Mouse (Mus musculus) embryonic facial prominence, embryonic 11.5 days (tissue): Measurements from ENCODE around the gene Macrod2. TPM values are rescaled to one million over a fixed set of nuclear protein-coding genes. Genes with fewer than 3 reads are reported as not detected.

Source experiments
- ATAC-seq: fragments of 200-750 bp; cut with Nextera tagmentation; replicated peaks from 2 replicates; pipeline ENCODE4 v1.8.0; 2017; ENCODE audit warnings: low read depth; ENCODE audit not compliant: insufficient number of reproducible peaks, low FRiP score, low TSS enrichment
- DNase-seq: peaks from one replicate; pipeline ENCODE4 v3.0.0-alpha.2; 2015; ENCODE audit warnings: low spot score
- H3K27ac ChIP-seq: fragments of 300-500 bp; sonication (generic); replicated peaks from 2 replicates; pipeline ENCODE4 v1.5.1; 2014; ENCODE audit warnings: mild to moderate bottlenecking, low read depth, low read length, control low read depth
- H3K27me3 ChIP-seq: fragments of 300-500 bp; sonication (generic); 2 replicates; pipeline ENCODE4 v1.6.1; 2014; ENCODE audit warnings: mild to moderate bottlenecking, low read length, moderate library complexity, mixed read lengths; ENCODE audit not compliant: control insufficient read depth, insufficient read depth
- H3K36me3 ChIP-seq: fragments of 300-500 bp; sonication (generic); replicated peaks from 2 replicates; pipeline ENCODE4 v1.6.1; 2014; ENCODE audit warnings: low read depth, mild to moderate bottlenecking, low read length, moderate library complexity, mixed read lengths; ENCODE audit not compliant: control insufficient read depth, insufficient read depth
- H3K4me1 ChIP-seq: fragments of 300-500 bp; sonication (generic); 2 replicates; pipeline ENCODE4 v1.6.1; 2014; ENCODE audit warnings: low read length, mixed read lengths; ENCODE audit not compliant: control insufficient read depth, insufficient read depth
- H3K4me2 ChIP-seq: fragments of 300-500 bp; sonication (generic); 2 replicates; pipeline ENCODE4 v1.6.1; 2014; ENCODE audit warnings: low read depth, mild to moderate bottlenecking, control low read depth, low read length, moderate library complexity
- H3K4me3 ChIP-seq: fragments of 300-500 bp; sonication (generic); 2 replicates; pipeline ENCODE4 v1.5.1; 2014; ENCODE audit warnings: low read depth, low read length, control low read depth
- H3K9ac ChIP-seq: fragments of 300-500 bp; sonication (generic); replicated peaks from 2 replicates; pipeline ENCODE4 v1.6.1; 2014; ENCODE audit warnings: mild to moderate bottlenecking, control low read depth, low read length
- H3K9me3 ChIP-seq: fragments of 300-500 bp; sonication (generic); replicated peaks from 2 replicates; pipeline ENCODE4 v1.6.1; 2016; ENCODE audit warnings: mild to moderate bottlenecking, low read length, inconsistent platforms, mixed read lengths; ENCODE audit not compliant: control insufficient read depth
- WGBS: fragments of 180-500 bp; shearing (Covaris S2); extraction: QIAGEN DNeasy Blood & Tissue Kit; methylation state at CpG from one replicate; pipeline ENCODE4 v1.1.7; 2014; 5-methylcytosine and 5-hydroxymethylcytosine counted together
- polyA plus RNA-seq: library from polyadenylated mRNA; unstranded; fragments of >200 nt; fragmentation: Nextera tagmentation; extraction: Ambion mirVana; gene quantifications from 2 replicates; pipeline ENCODE4 v1.2.1, GENCODE M21; 2014

Macrod2 gene
- polyA plus RNA-seq, 1 experiment from 2014 or later: 33.8 TPM

DNA sequence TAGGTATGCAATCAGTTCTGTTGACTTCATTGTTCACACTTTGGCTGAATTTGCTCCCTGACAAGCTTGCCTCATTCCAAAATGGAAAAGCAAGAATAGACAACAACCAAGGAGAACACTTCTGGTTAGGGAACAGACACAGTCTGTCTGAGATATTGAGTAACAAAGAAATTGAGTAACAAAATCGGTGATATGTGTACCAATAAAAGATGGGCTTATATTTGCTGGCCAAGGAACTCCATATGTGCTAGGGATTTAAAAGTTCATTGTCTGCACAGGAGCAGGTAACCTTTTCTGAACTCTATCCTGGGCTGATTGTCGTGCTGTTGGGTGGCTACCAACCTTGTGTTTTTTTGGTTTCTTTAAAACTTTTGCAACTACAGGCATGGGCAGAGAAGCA, 817.2 kb downstream of the Macrod2 start:
- H3K36me3 ChIP-seq: no peaks in the 10 kb centered on the region
- H3K4me2 ChIP-seq: no peak overlapping the region
- no peaks in the 10 kb centered on the region for H3K9me3 ChIP-seq
- ATAC-seq (no peak), DNase-seq (no peak)
- no peak overlapping the region for H3K9ac ChIP-seq
- H3K4me1 ChIP-seq: no peaks in the 10 kb centered on the region
- no peak overlapping the region for H3K4me3 ChIP-seq
- H3K27ac ChIP-seq: no peak overlapping the region
- no peaks in the 10 kb centered on the region for H3K27me3 ChIP-seq
- WGBS: 91% methylated on average over 2 of the region's 2 CpGs

DNA sequence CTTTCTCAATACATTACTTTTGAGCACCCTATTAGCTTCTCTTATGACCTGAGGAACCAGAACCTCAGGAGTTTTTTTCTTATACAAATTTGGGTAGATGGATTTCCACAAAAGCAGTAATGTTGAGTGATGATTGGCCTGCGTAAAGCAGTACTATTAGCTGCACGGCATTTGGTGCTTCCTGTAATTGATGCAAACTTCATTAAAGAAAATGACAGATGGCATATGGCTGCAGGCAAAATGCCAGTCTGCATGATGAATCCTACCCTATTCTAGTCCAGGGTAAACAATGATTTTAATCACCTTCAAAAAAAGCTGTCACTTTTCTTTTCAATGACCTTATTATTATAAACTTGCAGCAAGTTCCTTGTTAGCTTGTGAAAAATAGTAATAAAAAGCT, 822.4 kb downstream of the Macrod2 start:
- no peak overlapping the region for H3K4me3 ChIP-seq
- H3K36me3 ChIP-seq: no peaks in the 10 kb centered on the region
- H3K27me3 ChIP-seq: no peaks in the 10 kb centered on the region
- H3K27ac ChIP-seq: no peak overlapping the region
- H3K4me1 ChIP-seq: no peaks in the 10 kb centered on the region
- DNase-seq (no peak), ATAC-seq (no peak)
- no peaks in the 10 kb centered on the region for H3K9me3 ChIP-seq
- H3K4me2 ChIP-seq: no peak overlapping the region
- H3K9ac ChIP-seq: no peak overlapping the region
- 39% methylated on average over 2 of the region's 2 CpGs for WGBS

DNA sequence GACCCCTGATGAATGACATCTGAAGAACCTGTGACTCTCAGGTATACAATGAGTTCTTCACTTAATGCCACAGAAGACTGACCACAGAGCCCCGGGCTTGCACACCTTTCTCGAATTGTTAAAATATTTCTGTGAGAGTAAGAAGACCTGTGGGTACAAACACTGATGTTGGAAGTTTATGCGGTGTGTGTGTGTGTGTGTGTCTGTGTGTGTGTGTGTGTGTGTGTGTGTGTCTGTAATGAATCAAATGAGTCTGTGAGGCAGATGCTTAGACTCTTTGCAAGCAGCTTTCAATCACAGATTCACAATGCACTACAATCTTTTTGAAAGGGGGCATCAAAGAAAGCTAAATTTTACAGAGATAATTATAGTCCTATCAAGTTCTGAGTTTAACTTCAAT, 822.8 kb downstream of the Macrod2 start:
- H3K4me2 ChIP-seq: no peak overlapping the region
- no peaks in the 10 kb centered on the region for H3K9me3 ChIP-seq
- DNase-seq (no peak), ATAC-seq (no peak)
- H3K4me1 ChIP-seq: no peaks in the 10 kb centered on the region
- no peaks in the 10 kb centered on the region for H3K27me3 ChIP-seq
- no peak overlapping the region for H3K27ac ChIP-seq
- no peaks in the 10 kb centered on the region for H3K36me3 ChIP-seq
- no peak overlapping the region for H3K4me3 ChIP-seq
- WGBS: 68% methylated on average over 3 of the region's 3 CpGs
- no peak overlapping the region for H3K9ac ChIP-seq

DNA sequence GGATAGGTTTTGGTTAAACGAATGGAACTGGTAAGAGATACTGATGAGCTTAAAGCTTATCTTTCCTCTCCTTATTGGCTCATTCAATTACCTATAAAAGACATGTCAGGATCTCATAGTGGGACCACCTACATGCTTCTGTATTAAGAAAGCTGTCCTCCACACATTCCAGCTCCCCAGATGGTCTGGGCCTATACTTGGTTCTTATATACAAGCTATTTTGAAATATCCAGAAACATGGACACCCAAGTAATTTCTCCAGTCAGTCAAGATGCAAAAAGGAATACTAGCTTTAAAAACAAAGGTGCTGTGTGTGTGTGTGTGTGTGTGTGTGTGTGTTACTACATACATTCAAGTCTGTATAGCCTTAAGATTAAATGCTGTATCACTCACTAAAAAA, 833.7 kb downstream of the Macrod2 start:
- Histone ChIP-seq H3K36me3 (no peaks in the 10 kb centered on the region), H3K4me1 (no peaks in the 10 kb centered on the region), H3K27ac (no peak overlapping the region), H3K27me3 (no peaks in the 10 kb centered on the region), H3K9ac (no peak overlapping the region), H3K4me2 (no peak overlapping the region), H3K9me3 (no peaks in the 10 kb centered on the region), H3K4me3 (no peak overlapping the region)
- DNase-seq (no peak), ATAC-seq (no peak)
- WGBS: 97% methylated on average over 1 of the region's 1 CpGs

DNA sequence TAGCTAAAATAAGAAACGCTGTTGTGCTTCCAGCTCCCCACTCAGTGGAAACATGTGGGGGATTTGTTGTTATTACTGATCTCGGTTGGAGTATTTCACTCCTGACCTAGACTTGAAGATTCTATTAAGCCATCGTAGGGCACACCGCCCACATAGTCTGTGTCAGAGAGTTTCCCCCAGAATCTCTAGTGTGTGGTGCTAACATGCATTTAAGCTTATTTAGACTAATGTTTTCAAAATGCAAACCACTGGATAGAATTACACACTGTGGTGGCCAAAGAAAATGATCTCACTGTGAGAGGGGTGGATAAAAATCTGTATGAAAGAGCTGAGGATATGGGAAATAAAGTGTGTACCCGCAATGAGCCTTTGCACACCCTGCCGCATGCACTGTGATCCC, 834.7 kb downstream of the Macrod2 start:
- no peaks in the 10 kb centered on the region for H3K36me3 ChIP-seq
- no peak overlapping the region for H3K9ac ChIP-seq
- H3K4me3 ChIP-seq: no peak overlapping the region
- no peaks in the 10 kb centered on the region for H3K9me3 ChIP-seq
- ATAC-seq (no peak), DNase-seq (peak; percentile 42)
- H3K4me2 ChIP-seq: no peak overlapping the region
- no peak overlapping the region for H3K27ac ChIP-seq
- WGBS: 44% methylated on average over 6 of the region's 6 CpGs
- H3K27me3 ChIP-seq: no peaks in the 10 kb centered on the region
- H3K4me1 ChIP-seq: no peaks in the 10 kb centered on the region

DNA sequence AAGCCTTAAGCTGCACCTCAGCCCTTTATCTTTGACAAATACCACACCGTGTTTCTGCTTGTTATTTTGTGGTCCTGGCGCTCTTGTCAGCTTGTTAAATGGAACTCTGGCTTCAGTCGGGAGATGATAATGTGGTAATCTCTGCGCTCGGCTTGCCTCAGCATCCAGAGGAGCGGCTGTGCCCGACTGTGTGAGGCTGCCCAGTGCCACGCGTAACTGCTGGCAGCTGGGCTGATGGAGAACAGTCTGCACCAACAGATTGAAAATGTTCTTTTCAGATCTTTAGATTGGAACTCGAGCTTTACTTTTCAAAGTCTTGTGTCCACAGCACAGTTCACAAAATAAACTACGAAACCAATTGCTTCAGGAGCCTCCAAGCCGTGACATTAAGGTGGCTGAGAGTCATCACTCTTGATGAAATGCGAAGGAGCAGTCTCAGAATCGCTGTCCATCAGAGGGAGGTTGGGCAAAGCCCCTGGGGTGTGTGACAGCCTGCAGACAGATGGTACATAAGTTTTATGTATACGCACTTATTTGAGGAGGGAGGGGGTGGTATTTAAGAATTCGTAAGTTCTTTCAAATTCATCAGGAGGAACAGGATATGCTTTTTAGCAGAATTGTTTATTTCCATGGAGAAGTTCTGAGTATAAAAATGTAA, 836.0 kb downstream of the Macrod2 start:
- Histone ChIP-seq H3K4me2 (peak overlapping the region; percentile 16; the same call in 1 of the 2 replicates), H3K27me3 (no peaks in the 10 kb centered on the region), H3K27ac (no peak overlapping the region), H3K9ac (no peak overlapping the region), H3K4me1 (no peaks in the 10 kb centered on the region; the same call in 1 of the 2 replicates), H3K9me3 (no peaks in the 10 kb centered on the region), H3K4me3 (no peak overlapping the region), H3K36me3 (no peaks in the 10 kb centered on the region)
- ATAC-seq: no peak
- no peak for DNase-seq
- 32% methylated on average over 16 of the region's 16 CpGs for WGBS

DNA sequence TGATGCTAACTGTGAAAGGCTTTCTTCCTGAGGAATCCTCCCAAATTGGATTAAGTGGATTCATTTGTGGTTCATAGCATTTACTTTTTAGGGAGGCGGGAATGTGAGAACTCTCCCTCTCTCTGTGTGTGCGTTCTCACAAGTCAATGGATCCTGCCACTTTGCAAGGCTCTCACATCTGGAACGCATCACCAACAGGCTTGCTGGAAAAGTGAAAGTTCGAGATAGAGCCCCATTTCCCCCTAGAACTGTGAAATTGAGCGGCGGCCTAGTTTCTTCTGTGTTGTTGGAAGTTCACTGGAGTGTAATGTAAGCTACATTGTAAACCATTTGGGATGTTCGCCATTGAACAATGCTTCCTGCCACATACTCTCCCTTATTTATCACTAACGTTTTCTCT, 839.2 kb downstream of the Macrod2 start:
- DNase-seq (peak; percentile 91), ATAC-seq (peak; percentile 74)
- H3K27me3 ChIP-seq: no peaks in the 10 kb centered on the region
- WGBS: 20% methylated on average over 8 of the region's 8 CpGs
- H3K27ac ChIP-seq: peak overlapping the region; percentile 81
- no peaks in the 10 kb centered on the region; the same call in 1 of the 2 replicates for H3K4me1 ChIP-seq
- H3K36me3 ChIP-seq: no peaks in the 10 kb centered on the region
- no peak overlapping the region for H3K4me2 ChIP-seq
- H3K9me3 ChIP-seq: no peaks in the 10 kb centered on the region
- H3K4me3 ChIP-seq: no peak overlapping the region
- no peak overlapping the region for H3K9ac ChIP-seq

DNA sequence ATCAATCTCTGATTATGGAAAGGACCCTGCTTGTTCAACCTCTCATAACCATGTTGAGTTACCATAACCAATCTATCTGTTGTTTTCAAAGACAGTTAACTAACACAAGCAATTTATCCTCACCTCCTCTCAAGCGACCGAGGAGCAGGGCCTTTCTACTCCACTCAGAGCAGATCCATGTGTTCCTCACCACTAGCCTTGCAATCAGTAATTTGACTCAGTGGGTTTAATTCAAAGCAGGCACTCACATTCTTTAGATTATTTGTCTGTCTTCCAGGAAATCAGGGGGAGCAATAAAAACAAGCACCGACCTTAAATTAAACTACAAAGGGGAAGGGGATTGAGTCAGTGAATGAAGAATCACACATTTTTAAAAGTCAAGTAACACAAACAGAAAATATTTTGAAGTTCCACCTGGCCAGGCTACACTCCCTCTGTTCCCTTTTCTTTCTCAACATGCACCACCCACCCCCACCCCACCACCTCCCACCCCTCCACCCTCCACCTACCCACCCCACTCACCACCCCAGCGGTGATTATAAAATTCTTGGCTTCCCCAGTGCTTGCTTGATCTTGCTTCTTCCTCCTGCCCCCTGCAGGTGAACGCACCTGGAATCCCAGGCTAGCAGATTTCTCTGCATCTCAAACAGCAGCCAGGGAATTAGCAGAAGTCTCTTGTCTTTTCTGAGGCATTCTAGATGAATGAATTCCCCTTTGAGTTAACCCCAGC, 839.8 kb downstream of the Macrod2 start:
- no peaks in the 10 kb centered on the region for H3K27me3 ChIP-seq
- 11% methylated on average over 5 of the region's 5 CpGs for WGBS
- no peak overlapping the region for H3K9ac ChIP-seq
- no peak overlapping the region for H3K4me2 ChIP-seq
- no peaks in the 10 kb centered on the region for H3K9me3 ChIP-seq
- DNase-seq (peak; percentile 84), ATAC-seq (peak; percentile 75)
- no peak overlapping the region for H3K4me3 ChIP-seq
- peak overlapping the region; percentile 81 for H3K27ac ChIP-seq
- no peaks in the 10 kb centered on the region; the same call in 1 of the 2 replicates for H3K4me1 ChIP-seq
- H3K36me3 ChIP-seq: no peaks in the 10 kb centered on the region
